Mouse (Mus musculus): ENCODE measurements around the gene Lrrc4.

- TF ChIP-seq EP300 (optimal IDR thresholded peaks at IDR 0.05) (no peak), CTCF (IDR thresholded peaks at IDR 0.05; ENCODE audit: low read depth) (no peak)
These were observed 46.6 kb upstream of the Lrrc4 start for GRCm38 (mm10) chr6:28877945-28878666.
